Mouse (Mus musculus): ENCODE measurements around the gene Tap1. TPM values are rescaled to one million over a fixed set of nuclear protein-coding genes. Genes with fewer than 3 reads are reported as not detected.
A peak's percentile ranks its signal among the peaks of the same experiment; 100 is the strongest.
"Not testable (repeated sequence)": the region's sequence is repeated elsewhere in the genome, so short reads cannot be mapped to it uniquely, and the experiment has no call there.

Gene Tap1
- polyA plus RNA-seq, 1 experiment from 2014 or later = 6.1 TPM

DNA sequence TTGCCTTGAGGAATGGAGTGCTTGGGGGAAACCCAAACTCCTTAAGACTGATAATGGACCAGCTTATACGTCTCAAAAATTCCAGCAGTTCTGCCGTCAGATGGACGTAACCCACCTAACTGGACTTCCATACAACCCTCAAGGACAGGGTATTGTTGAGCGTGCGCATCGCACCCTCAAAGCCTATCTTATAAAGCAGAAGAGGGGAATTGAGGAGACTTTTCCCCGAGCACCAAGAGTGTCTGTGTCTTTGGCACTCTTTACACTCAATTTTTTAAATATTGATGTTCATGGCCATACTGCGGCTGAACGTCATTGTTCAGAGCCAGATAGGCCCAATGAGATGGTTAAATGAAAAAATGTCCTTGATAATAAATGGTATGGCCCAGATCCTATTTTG lies 43.6 kb downstream of the Tap1 start:
- H3K36me3 ChIP-seq (ENCODE audit: control insufficient read depth, insufficient read depth, low read length); H3K4me3 ChIP-seq (ENCODE audit: low read length); H3K9ac ChIP-seq (ENCODE audit: low read depth, low read length); H3K4me1 ChIP-seq (ENCODE audit: control insufficient read depth, insufficient read depth, low read depth, low read length); H3K9me3 ChIP-seq (ENCODE audit: control insufficient read depth, low read length); ATAC-seq; H3K27ac ChIP-seq (ENCODE audit: low read depth, low read length); H3K27me3 ChIP-seq (replicated peaks; ENCODE audit: control insufficient read depth, insufficient read depth, low read length); H3K4me2 ChIP-seq (ENCODE audit: low read length): not testable (repeated sequence)
- WGBS = 97% methylated on average over 4 of the region's 9 CpGs

GRCm38 (mm10) chr17:34232021-34232420 lies 44.7 kb downstream of the Tap1 start:
- H3K4me1 ChIP-seq (ENCODE audit: control insufficient read depth, insufficient read depth, low read depth, low read length); H3K9me3 ChIP-seq (ENCODE audit: control insufficient read depth, low read length); H3K4me2 ChIP-seq (ENCODE audit: low read length); H3K4me3 ChIP-seq (ENCODE audit: low read length); H3K27ac ChIP-seq (ENCODE audit: low read depth, low read length); H3K9ac ChIP-seq (ENCODE audit: low read depth, low read length); H3K27me3 ChIP-seq (replicated peaks; ENCODE audit: control insufficient read depth, insufficient read depth, low read length); H3K36me3 ChIP-seq (ENCODE audit: control insufficient read depth, insufficient read depth, low read length); ATAC-seq: not testable (repeated sequence)
- WGBS = 98% methylated on average over 3 of the region's 7 CpGs

- 49% methylated on average over 9 of the region's 9 CpGs for WGBS
- no peaks in the 10 kb centered on the region for H3K4me1 ChIP-seq (ENCODE audit: control insufficient read depth, insufficient read depth, low read depth, low read length)
- no peaks in the 10 kb centered on the region for H3K27me3 ChIP-seq (replicated peaks; ENCODE audit: control insufficient read depth, insufficient read depth, low read length)
- no peak overlapping the region for H3K4me2 ChIP-seq (ENCODE audit: low read length)
- H3K36me3 ChIP-seq (ENCODE audit: control insufficient read depth, insufficient read depth, low read length) = no peaks in the 10 kb centered on the region
- H3K27ac ChIP-seq (ENCODE audit: low read depth, low read length) = no peak overlapping the region
- ATAC-seq = peak; percentile 74; the same call in 1 of the 2 replicates
- H3K9me3 ChIP-seq (ENCODE audit: control insufficient read depth, low read length) = no peaks in the 10 kb centered on the region
- no peak overlapping the region for H3K4me3 ChIP-seq (ENCODE audit: low read length)
- no peak overlapping the region for H3K9ac ChIP-seq (ENCODE audit: low read depth, low read length)
These were observed 47.6 kb downstream of the Tap1 start for GRCm38 (mm10) chr17:34234926-34235325.

DNA sequence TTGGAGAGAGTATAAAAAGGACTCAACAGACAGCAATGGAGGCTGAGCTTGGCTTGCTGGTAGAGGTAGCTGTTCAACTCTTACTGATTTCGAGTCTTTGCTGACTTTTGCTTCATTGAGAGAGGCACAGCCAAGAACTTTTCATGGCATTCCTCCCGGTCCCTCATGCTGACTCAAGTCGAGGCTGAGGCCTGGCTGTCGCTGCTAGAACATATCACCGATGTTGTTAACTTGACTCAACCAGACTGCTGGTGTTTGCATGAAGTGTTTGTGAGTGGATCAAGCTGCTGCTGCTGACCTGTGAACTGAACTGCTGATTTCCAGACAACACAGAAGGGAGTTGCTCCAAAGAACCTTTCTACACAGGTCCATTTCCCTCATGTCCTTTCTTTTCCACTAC lies 49.3 kb downstream of the Tap1 start:
- Histone ChIP-seq H3K36me3 (ENCODE audit: control insufficient read depth, insufficient read depth, low read length) (no peaks in the 10 kb centered on the region), H3K4me1 (ENCODE audit: control insufficient read depth, insufficient read depth, low read depth, low read length) (no peaks in the 10 kb centered on the region), H3K4me3 (ENCODE audit: low read length) (no peak overlapping the region), H3K9ac (ENCODE audit: low read depth, low read length) (no peak overlapping the region), H3K4me2 (ENCODE audit: low read length) (no peak overlapping the region), H3K27me3 (replicated peaks; ENCODE audit: control insufficient read depth, insufficient read depth, low read length) (no peaks in the 10 kb centered on the region), H3K9me3 (ENCODE audit: control insufficient read depth, low read length) (peaks cover under 1% of the 10 kb centered on the region), H3K27ac (ENCODE audit: low read depth, low read length) (no peak overlapping the region)
- WGBS = 83% methylated on average over 5 of the region's 5 CpGs
- ATAC-seq = no peak

GRCm38 (mm10) chr17:34237741-34238140 lies 50.4 kb downstream of the Tap1 start:
- Histone ChIP-seq H3K4me3 (ENCODE audit: low read length) (no peak overlapping the region), H3K4me1 (ENCODE audit: control insufficient read depth, insufficient read depth, low read depth, low read length) (no peaks in the 10 kb centered on the region), H3K9me3 (ENCODE audit: control insufficient read depth, low read length) (peaks cover 3% of the 10 kb centered on the region), H3K4me2 (ENCODE audit: low read length) (no peak overlapping the region), H3K27ac (ENCODE audit: low read depth, low read length) (no peak overlapping the region), H3K36me3 (ENCODE audit: control insufficient read depth, insufficient read depth, low read length) (no peaks in the 10 kb centered on the region), H3K27me3 (replicated peaks; ENCODE audit: control insufficient read depth, insufficient read depth, low read length) (no peaks in the 10 kb centered on the region), H3K9ac (ENCODE audit: low read depth, low read length) (no peak overlapping the region)
- ATAC-seq = no peak
- 80% methylated on average over 3 of the region's 3 CpGs for WGBS

- Histone ChIP-seq H3K9ac (ENCODE audit: low read depth, low read length) (no peak within 1 kb of the TSS), H3K9me3 (ENCODE audit: control insufficient read depth, low read length) (peaks cover 3% of the 10 kb centered on the region), H3K36me3 (ENCODE audit: control insufficient read depth, insufficient read depth, low read length) (no peaks in the 10 kb centered on the region), H3K4me3 (ENCODE audit: low read length) (no peak within 1 kb of the TSS), H3K27me3 (replicated peaks; ENCODE audit: control insufficient read depth, insufficient read depth, low read length) (no peaks in the 10 kb centered on the region), H3K4me2 (ENCODE audit: low read length) (no peak within 1 kb of the TSS), H3K27ac (ENCODE audit: low read depth, low read length) (no peak within 1 kb of the TSS), H3K4me1 (ENCODE audit: control insufficient read depth, insufficient read depth, low read depth, low read length) (no peaks in the 10 kb centered on the region)
- 60% methylated on average over 3 of the region's 3 CpGs for WGBS
- ATAC-seq = no peak
These were observed 51.4 kb downstream of the Tap1 start, which contains the start of gene H2-Ob for GRCm38 (mm10) chr17:34238706-34239105. Gene H2-Ob (plus strand): TSS chr17:34238903.

DNA sequence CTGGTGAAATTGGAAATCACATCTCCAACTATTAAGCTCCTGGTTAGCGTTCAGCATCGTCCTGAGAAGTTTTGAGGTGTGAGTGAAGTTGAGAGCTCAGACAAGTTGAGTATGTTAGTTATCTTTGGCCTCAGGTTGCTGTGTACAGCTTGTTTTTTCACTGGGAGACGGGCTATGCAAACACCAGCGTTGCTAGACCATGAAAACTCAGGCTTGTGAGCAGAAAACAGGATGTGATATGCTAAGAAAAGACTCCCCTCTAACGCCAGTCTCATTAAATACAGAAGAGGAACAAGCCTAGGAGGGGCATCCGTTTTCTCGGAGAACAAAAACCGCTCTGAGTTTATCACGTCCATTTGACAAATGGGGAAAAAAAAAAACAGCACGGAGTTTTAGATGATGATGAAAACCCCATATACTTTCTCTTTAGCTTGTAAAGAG lies 52.3 kb downstream of the Tap1 start:
- Histone ChIP-seq H3K27me3 (replicated peaks; ENCODE audit: control insufficient read depth, insufficient read depth, low read length) (no peaks in the 10 kb centered on the region), H3K9me3 (ENCODE audit: control insufficient read depth, low read length) (peaks cover 3% of the 10 kb centered on the region), H3K4me2 (ENCODE audit: low read length) (no peak overlapping the region), H3K36me3 (ENCODE audit: control insufficient read depth, insufficient read depth, low read length) (no peaks in the 10 kb centered on the region), H3K4me3 (ENCODE audit: low read length) (no peak overlapping the region), H3K9ac (ENCODE audit: low read depth, low read length) (no peak overlapping the region), H3K4me1 (ENCODE audit: control insufficient read depth, insufficient read depth, low read depth, low read length) (no peaks in the 10 kb centered on the region), H3K27ac (ENCODE audit: low read depth, low read length) (no peak overlapping the region)
- no peak for ATAC-seq
- 76% methylated on average over 10 of the region's 10 CpGs for WGBS

DNA sequence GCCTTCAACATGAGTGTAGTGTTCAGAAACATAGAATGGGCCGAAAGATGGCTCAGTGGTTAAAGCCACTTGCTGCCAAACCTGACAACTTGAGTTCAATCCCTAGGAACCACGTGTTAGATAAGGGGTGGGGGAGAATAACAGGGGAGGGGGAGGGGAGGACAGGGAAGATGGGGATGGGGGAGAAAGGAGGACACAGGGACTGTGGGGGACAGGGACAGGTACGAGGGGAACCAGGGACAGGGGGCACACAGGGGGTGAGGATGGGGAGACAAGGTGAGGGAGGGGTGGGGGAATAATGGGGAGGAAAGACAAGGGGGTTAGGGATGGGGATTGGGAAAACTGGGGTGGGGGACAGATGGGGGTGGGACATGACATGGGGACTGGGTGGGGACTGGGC lies 53.0 kb downstream of the Tap1 start:
- ATAC-seq = no peak
- H3K4me3 ChIP-seq (ENCODE audit: low read length) = no peak overlapping the region
- no peak overlapping the region for H3K4me2 ChIP-seq (ENCODE audit: low read length)

GRCm38 (mm10) chr17:34240916-34241315 lies 53.6 kb downstream of the Tap1 start:
- no peaks in the 10 kb centered on the region for H3K27me3 ChIP-seq (replicated peaks; ENCODE audit: control insufficient read depth, insufficient read depth, low read length)
- H3K9ac ChIP-seq (ENCODE audit: low read depth, low read length) = no peak overlapping the region
- 80% methylated on average over 6 of the region's 6 CpGs for WGBS
- no peak overlapping the region for H3K4me3 ChIP-seq (ENCODE audit: low read length)
- no peak overlapping the region for H3K4me2 ChIP-seq (ENCODE audit: low read length)
- H3K36me3 ChIP-seq (ENCODE audit: control insufficient read depth, insufficient read depth, low read length) = no peaks in the 10 kb centered on the region
- peaks cover 3% of the 10 kb centered on the region for H3K9me3 ChIP-seq (ENCODE audit: control insufficient read depth, low read length)
- H3K27ac ChIP-seq (ENCODE audit: low read depth, low read length) = no peak overlapping the region
- no peak for ATAC-seq
- no peaks in the 10 kb centered on the region for H3K4me1 ChIP-seq (ENCODE audit: control insufficient read depth, insufficient read depth, low read depth, low read length)

More for the DNA sequence above, 53.0 kb downstream of the Tap1 start:
- H3K27me3 ChIP-seq (replicated peaks; ENCODE audit: control insufficient read depth, insufficient read depth, low read length) = no peaks in the 10 kb centered on the region
- H3K36me3 ChIP-seq (ENCODE audit: control insufficient read depth, insufficient read depth, low read length) = no peaks in the 10 kb centered on the region
- H3K9me3 ChIP-seq (ENCODE audit: control insufficient read depth, low read length) = peaks cover 3% of the 10 kb centered on the region
- no peak overlapping the region for H3K27ac ChIP-seq (ENCODE audit: low read depth, low read length)
- 71% methylated on average over 3 of the region's 3 CpGs for WGBS
- H3K9ac ChIP-seq (ENCODE audit: low read depth, low read length) = no peak overlapping the region
- H3K4me1 ChIP-seq (ENCODE audit: control insufficient read depth, insufficient read depth, low read depth, low read length) = no peaks in the 10 kb centered on the region

- Histone ChIP-seq H3K4me1 (ENCODE audit: control insufficient read depth, insufficient read depth, low read depth, low read length) (no peaks in the 10 kb centered on the region), H3K27ac (ENCODE audit: low read depth, low read length) (no peak overlapping the region), H3K4me3 (ENCODE audit: low read length) (no peak overlapping the region), H3K27me3 (replicated peaks; ENCODE audit: control insufficient read depth, insufficient read depth, low read length) (no peaks in the 10 kb centered on the region), H3K9me3 (ENCODE audit: control insufficient read depth, low read length) (peaks cover 3% of the 10 kb centered on the region), H3K9ac (ENCODE audit: low read depth, low read length) (no peak overlapping the region), H3K36me3 (ENCODE audit: control insufficient read depth, insufficient read depth, low read length) (no peaks in the 10 kb centered on the region), H3K4me2 (ENCODE audit: low read length) (no peak overlapping the region)
- ATAC-seq = no peak
- 77% methylated on average over 4 of the region's 4 CpGs for WGBS
These were observed 57.3 kb downstream of the Tap1 start for GRCm38 (mm10) chr17:34244656-34245055.

Data from hindbrain, embryonic 16.5 days (tissue).